Mouse (Mus musculus): Measurements from ENCODE around the gene Slc25a17.

Gene Slc25a17

DNA sequence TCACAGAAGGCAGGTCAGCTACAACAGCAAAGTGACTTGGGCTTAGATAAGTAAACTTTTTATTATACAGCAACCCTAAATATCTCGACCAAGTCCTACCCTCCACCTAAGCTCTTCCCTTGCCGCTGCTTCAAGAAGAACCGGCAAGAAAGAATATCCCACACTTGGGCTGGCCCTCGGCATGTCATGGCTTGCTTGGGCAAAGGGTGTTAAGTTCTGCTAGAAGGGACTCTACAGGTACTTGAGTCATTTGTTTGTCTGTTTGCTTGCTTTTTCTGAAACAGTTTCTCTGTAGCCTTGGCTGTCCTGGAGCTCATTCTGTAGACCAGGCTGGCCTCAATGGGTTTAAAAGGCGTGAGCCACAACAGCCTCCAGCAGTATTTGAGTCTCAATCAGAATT lies 3.7 kb downstream of the Slc25a17 start:
- in situ Hi-C loops (cut with MboI, MseI) = no loop called here

DNA sequence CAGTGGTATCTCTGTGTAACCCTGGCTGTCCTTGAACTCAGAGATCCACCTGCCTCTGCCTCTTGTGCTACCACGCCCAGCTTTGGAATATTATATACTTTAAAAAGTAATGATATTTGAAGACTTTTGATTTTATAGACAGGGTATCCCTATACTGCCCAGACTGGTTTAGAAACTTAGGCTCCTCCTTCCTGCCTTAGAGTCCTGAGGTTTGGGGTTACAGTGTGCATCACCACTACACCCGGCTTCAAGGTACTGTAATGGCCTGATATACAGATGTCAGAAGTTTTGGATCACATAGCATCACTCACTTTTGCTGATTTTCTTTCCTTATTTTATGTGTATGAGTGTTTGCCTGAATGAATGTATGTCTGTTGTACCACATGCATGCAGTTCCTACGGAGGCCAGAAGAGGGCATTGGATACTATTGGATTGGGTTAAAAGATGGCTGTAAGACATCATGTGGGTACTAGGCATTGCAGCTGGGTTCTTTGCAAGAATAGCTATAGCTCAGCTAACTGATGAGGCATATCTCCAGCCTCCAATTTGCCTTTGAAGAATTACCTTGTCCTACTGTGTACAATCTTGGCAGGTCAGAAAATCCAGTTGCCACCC lies 5.4 kb downstream of the Slc25a17 start:
- in situ Hi-C loops (cut with MboI, MseI) = no loop called here

DNA sequence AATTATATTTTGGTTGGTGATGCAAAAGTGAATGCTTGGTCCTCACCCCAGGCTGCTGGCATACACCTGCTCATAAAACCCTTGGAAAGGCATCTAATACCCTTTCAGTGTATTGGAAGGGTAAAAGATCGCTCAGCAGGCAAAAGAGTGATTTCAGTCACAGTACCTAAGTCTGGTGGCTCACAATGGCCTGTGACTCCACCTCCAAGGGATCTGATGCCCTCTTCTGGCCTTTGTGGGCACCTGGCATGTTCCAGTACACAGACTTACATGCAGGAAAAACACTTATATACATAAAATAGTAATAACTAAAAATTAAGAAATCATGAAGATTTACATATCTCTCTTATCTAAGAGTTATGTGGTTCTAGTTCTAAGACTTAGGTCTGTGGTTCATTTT lies 8.0 kb downstream of the Slc25a17 start:
- in situ Hi-C loops (cut with MboI, MseI) = no loop called here

DNA sequence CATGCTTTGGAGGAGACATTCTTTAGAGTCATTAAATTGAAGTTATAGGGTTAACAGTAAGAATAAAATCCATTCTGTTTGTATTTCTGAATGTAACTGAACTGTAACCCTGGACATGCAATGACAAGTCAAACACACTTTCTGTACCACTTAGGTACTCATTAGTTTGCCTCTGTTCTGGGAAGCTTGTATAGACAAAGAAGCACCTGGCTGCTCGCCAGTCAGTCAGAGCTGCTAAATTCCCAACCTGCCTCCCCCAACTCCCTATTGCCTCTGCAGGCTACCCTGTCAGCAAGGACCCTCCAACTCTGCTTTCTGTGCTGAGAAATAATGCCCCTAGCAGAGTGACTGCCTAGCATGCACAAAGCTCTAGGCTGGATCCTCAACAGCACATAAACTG lies 10.2 kb downstream of the Slc25a17 start:
- in situ Hi-C loops (cut with MboI, MseI) = no loop called here

DNA sequence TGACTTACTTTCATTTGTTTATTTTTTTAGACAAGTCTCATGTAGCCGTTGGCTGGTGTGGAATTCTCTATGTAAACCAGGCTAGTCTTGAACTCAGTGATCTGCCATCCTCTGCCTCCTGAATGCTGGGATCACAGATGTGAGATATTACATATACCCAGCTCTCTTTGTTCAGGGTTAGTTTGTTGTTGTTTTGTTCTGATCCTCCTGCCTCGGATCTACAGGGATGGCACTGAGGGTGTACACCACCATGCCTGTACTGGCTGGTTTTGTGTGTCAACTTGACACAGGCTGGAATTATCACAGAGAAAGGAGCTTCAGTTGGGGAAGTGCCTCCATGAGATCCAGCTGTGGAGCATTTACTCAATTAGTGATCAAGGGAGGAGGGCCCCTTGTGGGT lies 12.2 kb downstream of the Slc25a17 start:
- in situ Hi-C loops (cut with MboI, MseI) = no loop called here

DNA sequence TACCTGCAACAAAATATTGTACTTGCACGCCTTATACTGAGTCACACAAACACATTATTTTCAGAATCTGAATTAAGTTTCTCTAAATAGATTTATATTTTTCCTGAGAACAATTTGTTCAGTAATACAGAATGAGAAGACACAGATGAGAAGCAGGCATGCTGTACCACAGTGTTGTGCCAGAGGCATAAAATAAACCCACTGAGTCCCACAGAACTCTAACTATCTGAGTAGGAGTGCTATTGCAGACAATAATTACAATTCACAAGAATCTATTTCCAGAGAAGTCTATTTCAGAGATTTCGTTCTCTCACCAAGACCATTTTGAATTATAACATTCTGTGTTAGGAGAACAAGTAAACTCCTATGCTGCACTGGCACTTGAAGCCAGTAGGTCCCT lies 13.1 kb downstream of the Slc25a17 start:
- in situ Hi-C loops (cut with MboI, MseI) = no loop called here

DNA sequence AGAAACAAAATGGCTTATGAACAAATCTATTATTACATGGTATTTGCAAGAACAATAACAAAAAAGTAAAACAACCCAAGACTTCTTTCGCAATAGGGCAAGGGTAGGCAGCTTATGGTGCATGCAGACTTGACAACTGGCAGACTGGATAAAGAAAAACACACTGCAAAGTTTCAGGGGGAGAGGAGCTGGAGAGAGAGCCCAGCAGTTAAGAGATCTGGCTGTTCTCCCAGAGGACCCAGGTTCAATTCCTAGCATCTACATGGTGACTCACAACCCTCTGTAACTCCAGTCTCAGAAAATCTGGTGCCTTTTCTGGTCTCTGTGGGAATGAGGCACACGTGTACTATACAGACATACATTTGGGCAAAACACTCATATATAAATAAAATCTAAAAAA lies 19.2 kb downstream of the Slc25a17 start:
- in situ Hi-C loops (cut with MboI, MseI) = no loop called here

DNA sequence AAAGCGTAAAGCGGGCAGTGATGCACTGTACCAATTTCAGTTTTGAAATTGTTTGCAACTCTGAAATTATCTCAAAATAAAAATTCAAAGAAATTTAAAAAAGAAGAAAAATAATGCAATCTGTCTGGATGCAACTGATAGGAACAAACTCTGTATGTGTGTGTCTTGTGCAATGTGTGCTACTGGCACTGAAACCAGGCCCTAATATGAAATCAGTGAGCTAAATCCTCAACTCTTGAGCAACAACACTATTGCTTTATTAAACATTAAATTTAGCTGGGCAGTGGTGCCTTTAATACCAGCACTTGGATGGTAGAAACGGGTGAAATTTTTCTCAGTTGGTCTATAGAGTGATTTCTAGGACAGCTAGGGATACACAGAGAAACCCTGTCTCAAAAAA lies 21.5 kb downstream of the Slc25a17 start:
- in situ Hi-C loops (cut with MboI, MseI) = no loop called here

DNA sequence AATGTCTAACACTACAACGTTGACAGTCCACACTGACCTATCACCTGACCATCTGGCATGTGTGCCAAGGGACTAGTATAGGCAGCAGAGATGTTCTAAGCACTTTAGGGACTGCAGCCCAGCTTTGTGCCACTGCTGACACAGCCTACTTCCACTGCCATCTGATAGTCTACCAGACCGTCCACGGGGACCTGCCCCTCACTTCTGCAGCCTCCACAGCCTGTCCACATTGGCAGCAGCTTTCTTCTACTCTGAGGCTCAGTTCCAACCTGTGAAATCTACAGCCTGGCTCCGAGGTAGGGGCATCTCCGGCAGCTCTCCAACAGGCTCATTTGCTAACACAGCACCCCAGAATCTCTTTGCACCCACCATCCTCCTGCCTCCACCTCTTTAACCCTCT lies 24.1 kb downstream of the Slc25a17 start:
- in situ Hi-C loops (cut with MboI, MseI) = no loop called here

DNA sequence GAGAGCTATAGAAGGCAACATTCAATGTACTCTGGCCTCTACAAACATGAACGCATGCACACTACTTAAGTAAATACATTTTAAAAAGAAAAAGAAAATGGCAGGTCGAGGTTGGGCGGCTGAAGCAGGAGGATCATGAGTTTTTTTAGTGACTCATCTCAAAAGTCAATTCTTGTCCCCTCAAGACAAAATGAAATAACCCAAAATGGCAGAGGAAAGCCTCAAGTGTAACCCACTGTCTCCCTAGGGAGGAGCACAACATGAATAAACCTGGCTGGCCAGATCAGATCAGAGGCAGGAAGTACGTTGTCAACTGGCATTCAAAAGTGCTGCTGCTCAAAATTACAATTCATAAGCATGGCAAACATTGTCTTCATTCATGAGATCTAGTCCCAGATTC lies 28.1 kb downstream of the Slc25a17 start:
- in situ Hi-C loops (cut with MboI, MseI) = no loop called here

DNA sequence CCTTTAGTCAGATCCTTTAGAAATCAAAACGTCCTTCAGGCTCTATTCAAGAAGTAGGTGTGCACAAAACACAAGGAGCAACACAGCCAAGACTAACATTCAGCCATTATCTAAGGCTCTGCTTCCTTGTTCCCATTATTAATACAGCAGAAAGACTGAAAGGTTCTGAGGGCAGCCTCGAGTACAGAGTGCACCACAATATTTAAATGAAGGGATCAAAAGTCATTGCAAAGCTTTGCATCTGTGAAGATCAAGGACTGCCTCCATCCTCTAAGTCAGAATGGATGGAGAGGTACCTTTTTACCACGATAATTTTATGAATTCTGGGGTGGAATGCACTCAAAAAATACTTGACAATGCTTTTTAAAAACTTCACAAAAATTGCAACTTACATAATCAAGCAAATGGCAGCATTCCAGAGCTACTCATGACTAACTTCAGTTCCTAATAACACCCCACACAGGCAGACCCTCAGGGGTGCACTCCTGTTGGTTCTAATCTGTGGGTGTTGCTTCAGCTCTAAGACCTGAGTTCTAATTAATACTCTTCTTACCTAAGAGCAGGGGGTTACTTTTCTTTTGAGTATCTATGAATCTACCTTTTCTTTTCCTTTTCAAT lies 29.7 kb downstream of the Slc25a17 start:
- in situ Hi-C loops (cut with MboI, MseI) = no loop called here

DNA sequence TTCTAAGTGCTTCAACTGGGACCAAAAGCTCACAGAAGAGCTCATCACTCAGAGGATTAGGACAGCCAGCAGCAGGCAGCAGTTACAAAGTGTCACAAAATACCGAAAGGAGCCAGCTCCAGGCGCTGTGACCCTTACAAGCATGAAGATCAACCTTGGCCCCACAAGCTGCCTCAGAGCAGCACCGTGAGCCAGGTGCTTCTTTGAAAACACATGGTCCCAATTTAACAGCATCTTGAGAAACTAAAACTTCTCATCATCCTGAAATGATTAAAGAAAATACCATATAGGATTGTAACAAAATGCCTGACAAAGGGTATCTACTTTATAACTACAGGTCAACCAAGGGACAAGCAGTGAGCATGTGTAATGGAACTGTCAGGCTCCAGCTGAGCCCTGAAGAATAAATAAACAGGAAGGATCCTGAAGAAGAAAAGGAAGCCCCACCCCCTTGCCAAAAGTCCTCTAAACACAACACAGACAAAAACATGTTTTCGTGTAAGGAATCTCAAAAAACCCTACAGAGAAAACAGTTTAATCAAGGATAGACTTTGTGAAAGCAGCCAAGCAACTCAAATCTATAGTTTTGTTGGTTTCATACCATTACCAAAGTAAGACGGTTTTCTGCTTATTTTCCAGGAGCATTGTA lies 30.8 kb downstream of the Slc25a17 start:
- in situ Hi-C loops (cut with MboI, MseI) = no loop called here

DNA sequence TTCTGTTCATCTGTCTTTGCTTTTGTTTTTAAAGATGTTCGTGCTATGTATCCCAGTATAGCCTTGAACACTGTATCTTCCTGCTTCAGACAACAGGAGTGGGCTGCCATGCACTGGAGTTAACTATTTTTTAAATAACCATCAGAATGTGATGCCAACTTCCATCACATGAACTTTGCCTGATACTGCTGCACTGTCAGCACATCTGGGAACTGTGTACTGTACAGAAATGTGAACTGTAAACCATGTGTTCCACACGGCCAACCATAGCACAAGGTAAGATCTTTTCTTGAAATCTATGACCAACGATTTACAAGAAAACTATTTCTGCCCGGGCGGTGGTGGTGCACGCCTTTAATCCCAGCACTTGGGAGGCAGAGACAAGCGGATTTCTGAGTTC lies 33.1 kb downstream of the Slc25a17 start:
- in situ Hi-C loops (cut with MboI, MseI) = no loop called here

DNA sequence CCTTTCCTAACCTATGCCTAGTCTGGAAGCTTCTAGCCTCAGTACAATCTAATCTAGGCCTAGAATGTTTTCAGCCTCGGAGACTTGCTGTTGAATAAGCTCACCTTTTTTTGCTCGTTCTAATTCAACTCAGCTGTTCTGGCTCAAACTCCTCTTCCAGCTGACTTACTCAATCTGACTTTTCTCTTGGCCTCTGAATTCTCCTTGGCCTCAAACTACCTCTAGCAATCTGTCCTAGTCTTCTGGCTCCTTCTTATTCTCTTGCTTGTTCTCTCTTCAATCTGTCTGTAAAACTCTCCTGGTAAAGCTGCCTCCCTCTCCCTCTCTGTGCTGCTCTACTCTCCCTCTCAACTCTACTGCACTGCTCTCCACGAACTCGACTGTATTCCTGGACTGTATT lies 35.6 kb downstream of the Slc25a17 start:
- in situ Hi-C loops (cut with MboI, MseI) = no loop called here

DNA sequence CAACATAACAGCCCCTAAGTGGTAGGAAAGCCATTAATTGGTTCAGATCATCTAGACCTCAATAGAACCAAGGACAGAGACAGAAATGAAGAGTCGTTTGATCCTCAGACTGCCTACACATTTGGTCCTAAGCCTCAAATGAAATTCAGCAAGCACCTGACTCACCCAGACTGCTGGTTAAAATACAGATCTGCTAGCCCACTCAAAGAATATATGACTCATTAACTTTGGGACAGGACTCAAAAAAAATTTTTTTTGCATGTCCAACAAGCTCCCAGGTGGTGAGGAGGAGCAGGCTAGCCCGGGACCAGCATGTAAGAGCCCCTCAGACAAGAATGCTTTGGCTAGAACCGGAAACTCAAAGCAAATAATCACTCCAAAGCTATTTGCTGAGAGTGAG lies 40.5 kb downstream of the Slc25a17 start:
- in situ Hi-C loops (cut with MboI, MseI) = no loop called here

DNA sequence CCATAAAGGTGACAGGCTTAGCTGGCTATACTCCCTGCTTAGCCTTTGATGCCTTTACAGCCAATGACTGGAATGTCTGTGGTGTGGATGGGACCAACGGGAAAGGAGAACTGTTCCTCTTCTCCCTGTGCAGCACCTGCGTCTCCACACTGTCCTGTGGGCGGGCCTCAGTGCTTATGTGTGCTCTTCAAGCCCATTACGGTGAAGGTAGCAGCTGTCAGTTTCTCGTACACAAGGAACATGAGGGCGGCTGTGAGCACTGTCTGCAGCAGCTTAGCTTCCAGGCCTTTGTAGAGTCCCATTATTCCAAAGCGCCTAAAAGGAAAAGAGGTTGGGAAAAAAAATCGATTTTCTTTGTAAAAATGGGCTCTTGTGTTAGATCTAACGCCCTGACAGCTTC lies 41.1 kb downstream of the Slc25a17 start:
- in situ Hi-C loops (cut with MboI, MseI) = no loop called here

DNA sequence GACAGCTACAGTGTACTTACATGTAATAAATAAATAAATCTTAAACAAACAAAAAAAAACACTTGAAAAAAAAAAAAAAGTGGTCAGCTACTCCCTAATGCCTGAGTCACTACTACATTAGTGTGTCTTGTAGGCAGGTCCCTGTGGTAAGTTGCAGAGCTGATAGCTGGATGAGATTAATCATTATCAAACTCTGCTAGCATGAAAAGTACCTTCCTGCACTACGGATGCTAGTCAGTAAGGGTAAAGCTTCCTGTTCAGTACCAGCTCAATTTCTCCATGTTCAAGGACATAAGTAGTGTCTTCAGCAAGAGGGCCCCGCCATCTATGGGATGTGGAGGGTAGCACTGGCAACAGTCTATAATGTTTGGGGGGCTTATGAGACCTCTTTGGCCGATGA lies 46.7 kb downstream of the Slc25a17 start:
- in situ Hi-C loops (cut with MboI, MseI) = no loop called here

DNA sequence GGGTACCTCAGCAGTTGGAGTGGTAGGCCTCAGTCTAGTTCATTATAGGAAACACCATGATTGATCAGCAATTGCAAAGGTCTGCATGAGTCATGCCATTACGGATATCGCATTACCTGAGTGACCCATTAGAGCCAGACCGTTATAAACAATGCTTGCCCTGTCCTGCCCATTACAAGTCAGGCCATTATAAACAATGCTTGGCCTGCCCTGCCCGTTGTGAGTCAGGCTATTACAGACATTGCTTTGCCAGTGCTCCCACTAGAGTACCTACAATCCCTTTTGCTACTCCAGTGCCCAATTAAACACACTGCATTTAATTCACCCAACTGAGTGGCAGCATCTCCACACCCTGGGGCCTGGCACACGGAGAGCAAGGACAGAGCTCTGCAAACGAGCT lies 49.6 kb downstream of the Slc25a17 start:
- in situ Hi-C loops (cut with MboI, MseI) = no loop called here

DNA sequence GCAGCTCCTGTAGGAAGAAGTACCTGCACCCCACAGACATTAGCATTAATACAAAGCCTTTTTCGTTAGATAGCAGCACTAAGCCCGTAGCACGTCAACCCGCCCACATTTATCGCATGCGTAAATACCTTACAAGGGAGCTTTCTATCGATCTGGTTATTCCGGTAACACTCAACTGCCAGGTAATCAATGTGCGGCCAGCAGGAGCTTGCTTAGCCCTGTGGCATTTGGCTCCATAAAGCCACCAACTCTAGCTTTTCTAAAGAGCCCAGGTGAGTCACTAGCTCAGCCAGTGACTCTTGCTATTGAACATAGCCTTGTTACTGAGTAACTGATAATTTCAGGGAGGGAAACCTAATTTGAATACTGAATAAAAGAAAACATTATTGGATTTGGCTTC lies 50.3 kb downstream of the Slc25a17 start:
- in situ Hi-C loops (cut with MboI, MseI) = no loop called here

DNA sequence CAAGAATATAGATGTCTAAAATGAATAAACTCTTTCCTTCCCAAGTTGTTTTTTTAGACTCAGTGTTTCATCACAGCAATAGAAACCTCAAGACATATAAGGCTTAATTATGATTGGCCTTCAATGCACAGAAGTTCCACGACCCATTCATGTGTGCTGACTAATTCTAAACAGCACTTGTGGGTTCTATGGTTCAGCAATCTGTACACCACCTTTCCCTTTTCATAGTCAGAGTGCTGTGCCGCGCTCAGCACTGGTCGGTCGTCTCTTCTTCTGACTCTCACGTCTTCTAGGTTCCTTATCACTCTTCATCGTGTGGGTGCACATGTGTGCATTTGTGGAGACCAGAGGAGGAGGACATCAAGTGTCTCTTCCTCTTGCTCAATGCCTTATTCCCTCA lies 52.6 kb downstream of the Slc25a17 start:
- in situ Hi-C loops (cut with MboI, MseI) = no loop called here

DNA sequence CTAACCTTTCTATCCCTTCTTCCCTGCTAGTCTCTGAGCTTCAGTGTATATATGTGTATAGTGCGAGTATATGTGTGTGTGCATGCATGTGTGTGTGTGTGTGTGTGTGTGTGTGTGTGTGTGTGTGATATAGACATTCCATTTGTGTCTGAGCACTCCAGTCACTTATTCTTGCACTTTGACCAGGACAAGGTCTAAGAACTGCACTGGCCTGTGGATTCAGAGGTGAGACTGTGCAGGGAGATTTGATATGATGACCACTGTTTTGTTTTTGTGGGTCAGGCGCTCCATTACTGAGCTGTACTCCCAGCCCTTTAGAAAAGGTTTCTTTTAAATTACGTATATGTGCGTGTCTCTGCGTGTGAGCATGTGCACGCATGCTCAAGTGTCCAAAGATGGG lies 54.1 kb downstream of the Slc25a17 start:
- in situ Hi-C loops (cut with MboI, MseI) = no loop called here

DNA sequence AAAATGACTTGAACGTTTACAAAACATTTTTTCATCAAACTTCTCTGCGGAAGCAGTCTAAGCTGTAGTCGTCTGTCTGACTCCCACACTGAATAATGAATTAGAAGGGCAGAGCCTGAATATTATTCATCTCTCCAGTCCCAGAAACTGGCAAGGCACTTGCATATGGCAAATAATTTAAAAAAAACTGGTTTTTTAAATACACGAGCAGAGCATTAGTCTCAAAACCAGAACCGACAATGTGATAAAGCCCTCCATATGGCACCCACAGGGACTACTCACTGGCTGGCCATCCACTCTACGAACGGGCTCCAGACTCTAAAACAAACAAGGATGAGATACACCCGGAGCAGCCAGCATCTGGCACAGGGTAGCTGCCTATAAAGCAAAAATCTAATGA lies 55.6 kb downstream of the Slc25a17 start:
- in situ Hi-C loops (cut with MboI, MseI) = no loop called here

DNA sequence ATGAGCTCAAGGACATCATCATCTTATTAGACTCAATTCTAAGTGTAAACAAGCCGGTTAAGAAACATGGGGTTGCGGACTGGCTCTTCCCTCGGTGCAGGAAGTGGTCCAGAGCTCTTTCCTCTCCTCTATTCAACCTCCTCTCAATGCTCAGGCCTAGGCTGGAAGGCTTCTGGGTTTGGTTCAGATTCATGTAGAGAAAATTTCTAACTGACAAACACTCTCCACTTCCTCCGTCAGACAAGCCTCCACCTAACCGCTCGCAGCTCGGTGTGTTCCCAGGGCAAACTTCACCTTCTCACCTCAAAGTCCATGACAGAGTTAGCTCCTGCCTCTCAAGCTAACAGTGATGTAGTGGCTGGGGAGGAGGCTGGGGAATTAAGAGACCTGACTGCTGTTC lies 56.6 kb downstream of the Slc25a17 start:
- in situ Hi-C loops (cut with MboI, MseI) = no loop called here

Data from T-helper 2 cell (primary cell).